Mouse (Mus musculus) midbrain, embryonic 14.5 days (tissue): Measurements from ENCODE around the gene Etfbkmt. TPM values are rescaled to one million over a fixed set of nuclear protein-coding genes. Genes with fewer than 3 reads are reported as not detected.

ENCODE experiments used
- ATAC-seq: fragments of 200-750 bp; cut with Nextera tagmentation; 2 replicates; pipeline ENCODE4 v1.8.0; 2017; ENCODE audit warnings: moderate number of reproducible peaks, moderate library complexity; ENCODE audit not compliant: low FRiP score, low TSS enrichment
- DNase-seq: peaks from one replicate; pipeline ENCODE4 v3.0.0-alpha.2; 2015
- H3K27ac ChIP-seq: fragments of 300-500 bp; sonication (generic); replicated peaks from 2 replicates; pipeline ENCODE4 v1.5.1; 2014; ENCODE audit warnings: mild to moderate bottlenecking, low read depth, low read length, moderate library complexity
- H3K27me3 ChIP-seq: fragments of 300-500 bp; sonication (generic); 2 replicates; pipeline ENCODE4 v1.6.1; 2014; ENCODE audit warnings: low read length, control low read depth, mixed read lengths; ENCODE audit not compliant: control insufficient read depth, insufficient read depth
- H3K36me3 ChIP-seq: fragments of 300-500 bp; sonication (generic); 2 replicates; pipeline ENCODE4 v1.6.1; 2014; ENCODE audit warnings: low read length, control low read depth; ENCODE audit not compliant: control insufficient read depth, insufficient read depth
- H3K4me1 ChIP-seq: fragments of 300-500 bp; sonication (generic); 2 replicates; pipeline ENCODE4 v1.6.1; 2014; ENCODE audit warnings: mild to moderate bottlenecking, antibody characterized with exemption, low read length, control low read depth; ENCODE audit not compliant: control insufficient read depth, insufficient read depth
- H3K4me2 ChIP-seq: fragments of 300-500 bp; sonication (generic); 2 replicates; pipeline ENCODE4 v1.6.1; 2014; ENCODE audit warnings: mild to moderate bottlenecking, low read length, moderate library complexity
- H3K4me3 ChIP-seq: fragments of 300-500 bp; sonication (generic); replicated peaks from 2 replicates; pipeline ENCODE4 v1.5.1; 2014; ENCODE audit warnings: low read depth, low read length
- H3K9ac ChIP-seq: fragments of 300-500 bp; sonication (generic); replicated peaks from 2 replicates; pipeline ENCODE4 v1.6.1; 2014; ENCODE audit warnings: mild to moderate bottlenecking, low read length, moderate library complexity
- H3K9me3 ChIP-seq: fragments of 300-500 bp; sonication (generic); 2 replicates; pipeline ENCODE4 v1.6.1; 2016; ENCODE audit warnings: low read length, control low read depth, mixed read lengths; ENCODE audit not compliant: control insufficient read depth
- WGBS: fragments of 180-500 bp; shearing (Covaris S2); extraction: QIAGEN DNeasy Blood & Tissue Kit; methylation state at CpG from one replicate; pipeline ENCODE4 v1.1.7; 2014; 5-methylcytosine and 5-hydroxymethylcytosine counted together
- polyA plus RNA-seq: library from polyadenylated mRNA; unstranded; fragments of >200 nt; fragmentation: Nextera tagmentation; extraction: Ambion mirVana; gene quantifications from 2 replicates; pipeline ENCODE4 v1.2.1, GENCODE M21; 2014

The Etfbkmt gene
- polyA plus RNA-seq, 1 experiment from 2014 or later = 6.0 TPM

DNA sequence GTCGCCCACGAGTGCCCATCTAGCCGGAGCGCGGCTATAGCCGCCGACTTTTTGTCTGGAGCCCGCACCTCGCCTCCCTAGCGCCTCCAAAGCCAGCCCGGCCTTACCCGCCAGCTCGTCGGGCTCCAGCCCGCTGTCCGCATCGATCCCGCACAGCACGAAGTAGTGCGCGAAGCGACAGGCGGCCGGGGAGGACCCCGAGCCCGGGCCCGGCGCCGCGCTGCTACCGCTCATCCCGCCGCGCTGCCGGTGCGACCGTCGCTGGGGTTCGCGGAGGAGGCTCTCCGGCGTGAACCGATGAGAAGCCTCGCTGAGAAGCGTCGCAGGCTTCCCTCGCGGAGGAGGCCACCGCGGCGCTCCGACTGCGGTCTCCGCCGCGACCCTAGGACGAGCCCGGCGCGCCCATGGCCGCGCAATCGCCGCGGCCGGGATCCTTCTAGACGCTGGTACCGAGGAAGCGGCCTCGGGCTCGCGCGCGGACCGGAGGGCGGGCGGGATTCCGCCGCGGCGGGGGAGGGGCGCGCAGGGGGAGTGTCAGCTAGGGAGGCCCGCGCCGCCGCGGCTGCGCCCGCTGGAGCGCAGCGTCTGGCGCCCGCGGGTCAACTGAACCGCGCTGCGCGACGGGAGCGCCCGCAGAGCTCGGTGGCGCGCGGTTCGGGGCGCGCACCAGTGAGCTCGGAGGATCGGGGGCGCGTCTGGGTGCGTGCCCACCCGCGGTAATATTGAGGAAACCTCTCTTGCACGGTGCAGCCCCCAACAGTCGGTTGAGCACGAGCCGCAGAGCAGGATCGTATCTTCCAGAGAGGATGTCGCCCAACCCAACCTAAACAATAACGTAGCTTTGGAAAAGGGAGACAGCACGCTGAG is 38.3 kb upstream of the Etfbkmt start, which contains the start of gene Dennd5b:
Dennd5b (minus strand) TSS at position 605 of the 867 bp plus-strand sequence.
- under 1% methylated on average over 115 of the region's 124 CpGs for WGBS
- H3K4me2 ChIP-seq = peak within 1 kb of the TSS; percentile 68
- no peaks in the 10 kb centered on the region for H3K27me3 ChIP-seq
- peak within 1 kb of the TSS; percentile 97 for H3K9ac ChIP-seq
- peak within 1 kb of the TSS; percentile 96 for H3K4me3 ChIP-seq
- peak; percentile 94 for ATAC-seq
- peak within 1 kb of the TSS; percentile 99 for H3K27ac ChIP-seq
- H3K36me3 ChIP-seq = no peaks in the 10 kb centered on the region
- no peaks in the 10 kb centered on the region for H3K9me3 ChIP-seq
- H3K4me1 ChIP-seq = peaks cover 10% of the 10 kb centered on the region
- peak; percentile 96 for DNase-seq

DNA sequence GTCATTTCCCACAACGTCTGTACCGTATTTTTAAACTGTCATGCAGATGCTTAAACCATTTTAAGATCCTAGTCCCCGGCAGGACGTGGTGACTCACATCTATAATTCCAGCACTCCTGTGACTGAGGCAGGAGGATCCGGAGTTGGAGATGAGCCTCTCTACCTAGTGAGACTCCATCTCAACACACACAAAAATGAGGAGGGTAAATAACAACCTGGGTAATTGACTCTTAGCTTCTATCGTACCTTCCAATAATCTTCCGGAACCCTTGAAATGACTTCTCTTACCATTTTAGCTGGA is 37.8 kb upstream of the Etfbkmt start:
- Histone ChIP-seq H3K9me3 (no peaks in the 10 kb centered on the region), H3K9ac (peak overlapping the region; percentile 97), H3K27ac (peak overlapping the region; percentile 99), H3K4me3 (peak overlapping the region; percentile 96), H3K36me3 (no peaks in the 10 kb centered on the region), H3K27me3 (no peaks in the 10 kb centered on the region), H3K4me1 (peaks cover 10% of the 10 kb centered on the region), H3K4me2 (peak overlapping the region; percentile 68)
- no peak for DNase-seq
- WGBS = 10% methylated on average over 7 of the region's 7 CpGs
- ATAC-seq = peak; percentile 35; the same call in 1 of the 2 replicates

DNA sequence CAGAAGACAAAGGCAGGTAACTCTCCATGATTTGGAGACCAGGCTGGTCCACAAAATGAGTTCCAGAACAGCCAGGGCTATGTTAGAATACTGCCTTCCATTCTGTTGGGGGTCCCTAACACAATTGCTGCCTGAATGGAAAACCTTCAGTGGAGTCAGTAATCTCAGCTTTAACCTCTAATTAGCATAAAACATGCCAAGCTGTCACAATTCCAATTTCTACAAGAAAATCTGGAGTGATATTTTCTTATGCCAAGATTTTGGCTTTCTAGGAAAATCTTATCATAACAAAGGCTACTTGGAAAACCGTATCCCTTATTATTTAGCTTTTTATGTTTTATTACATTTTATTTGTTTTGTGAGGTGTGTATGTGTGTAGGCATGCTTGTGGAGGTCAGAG is 36.2 kb upstream of the Etfbkmt start:
- H3K27me3 ChIP-seq = no peaks in the 10 kb centered on the region
- no peaks in the 10 kb centered on the region for H3K9me3 ChIP-seq
- H3K27ac ChIP-seq = no peak overlapping the region
- WGBS = 97% methylated on average over 1 of the region's 1 CpGs
- no peak for ATAC-seq
- H3K4me3 ChIP-seq = no peak overlapping the region
- no peaks in the 10 kb centered on the region for H3K36me3 ChIP-seq
- no peak overlapping the region for H3K4me2 ChIP-seq
- no peak overlapping the region for H3K9ac ChIP-seq
- peaks cover 10% of the 10 kb centered on the region for H3K4me1 ChIP-seq
- DNase-seq = no peak

DNA sequence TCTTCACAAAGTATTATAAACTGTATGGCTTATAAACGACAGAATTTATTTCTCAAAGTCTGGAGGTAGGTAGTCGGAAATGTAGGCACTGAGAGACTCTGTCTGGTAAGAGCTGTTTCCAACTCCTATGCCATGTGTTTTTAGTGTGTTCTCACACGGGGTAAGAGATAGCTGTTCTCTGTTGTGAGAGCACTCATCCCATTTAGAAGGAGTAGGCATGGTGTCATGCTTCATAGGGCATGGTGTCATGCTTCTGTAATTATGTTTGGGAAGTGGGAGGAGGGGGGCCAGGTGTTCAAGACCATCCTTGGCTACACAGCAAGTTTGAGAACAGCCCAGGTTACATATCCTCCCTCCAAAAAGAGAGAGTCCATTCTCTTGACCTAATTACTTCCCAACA is 32.0 kb upstream of the Etfbkmt start:
- no peaks in the 10 kb centered on the region for H3K27me3 ChIP-seq
- no peak overlapping the region for H3K4me2 ChIP-seq
- H3K9ac ChIP-seq = no peak overlapping the region
- DNase-seq (no peak), ATAC-seq (no peak)
- H3K27ac ChIP-seq = no peak overlapping the region
- no peaks in the 10 kb centered on the region for H3K4me1 ChIP-seq
- H3K9me3 ChIP-seq = no peaks in the 10 kb centered on the region
- H3K4me3 ChIP-seq = no peak overlapping the region
- no peaks in the 10 kb centered on the region for H3K36me3 ChIP-seq
- WGBS = 78% methylated on average over 3 of the region's 3 CpGs

DNA sequence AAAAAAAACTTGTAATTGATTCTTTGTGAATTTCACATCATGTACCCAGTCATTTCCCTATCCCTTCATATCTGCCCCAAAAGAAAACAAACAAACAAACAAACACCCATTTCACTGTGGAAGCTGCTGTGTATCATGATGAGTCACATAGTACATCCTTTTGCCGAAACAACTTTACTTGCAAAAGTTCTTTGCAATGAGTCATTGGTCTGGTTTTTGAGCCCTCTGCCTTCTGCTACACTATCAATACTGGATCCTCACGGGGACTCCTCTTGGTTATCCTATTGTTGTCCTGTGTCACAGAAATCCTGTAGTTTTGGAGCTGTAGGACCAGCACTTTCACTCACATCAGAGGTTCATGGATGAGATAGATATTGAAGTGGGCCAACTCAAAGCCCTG is 30.7 kb upstream of the Etfbkmt start:
- H3K27me3 ChIP-seq = no peaks in the 10 kb centered on the region
- H3K4me2 ChIP-seq = no peak overlapping the region
- no peak overlapping the region for H3K27ac ChIP-seq
- H3K4me3 ChIP-seq = no peak overlapping the region
- no peaks in the 10 kb centered on the region for H3K9me3 ChIP-seq
- no peak for ATAC-seq
- no peaks in the 10 kb centered on the region for H3K4me1 ChIP-seq
- no peaks in the 10 kb centered on the region for H3K36me3 ChIP-seq
- no peak for DNase-seq
- no peak overlapping the region for H3K9ac ChIP-seq
- 78% methylated on average over 2 of the region's 2 CpGs for WGBS

DNA sequence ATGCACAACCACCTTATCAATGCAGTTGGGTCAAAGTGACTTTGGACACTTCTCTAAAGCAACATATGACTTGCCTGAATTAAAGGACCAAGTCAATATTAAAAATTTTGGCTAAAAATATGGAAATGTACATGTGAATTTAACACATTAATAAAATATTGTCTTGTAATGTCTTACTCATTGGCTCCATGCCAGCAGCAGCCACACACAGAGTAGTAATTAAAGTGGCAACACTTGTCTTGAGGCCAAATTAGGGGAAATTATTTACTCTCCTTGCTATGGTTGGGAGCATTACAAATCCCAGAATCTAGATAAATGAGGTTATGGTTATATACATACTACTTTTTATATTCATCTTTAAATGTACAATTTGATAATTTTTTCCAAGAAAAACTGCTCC is 22.7 kb upstream of the Etfbkmt start:
- no peak overlapping the region for H3K9ac ChIP-seq
- H3K4me1 ChIP-seq = no peaks in the 10 kb centered on the region
- no peaks in the 10 kb centered on the region for H3K36me3 ChIP-seq
- no peak overlapping the region for H3K27ac ChIP-seq
- H3K9me3 ChIP-seq = no peaks in the 10 kb centered on the region
- DNase-seq = no peak
- H3K4me2 ChIP-seq = no peak overlapping the region
- no peak for ATAC-seq
- no peak overlapping the region for H3K4me3 ChIP-seq
- no peaks in the 10 kb centered on the region for H3K27me3 ChIP-seq

DNA sequence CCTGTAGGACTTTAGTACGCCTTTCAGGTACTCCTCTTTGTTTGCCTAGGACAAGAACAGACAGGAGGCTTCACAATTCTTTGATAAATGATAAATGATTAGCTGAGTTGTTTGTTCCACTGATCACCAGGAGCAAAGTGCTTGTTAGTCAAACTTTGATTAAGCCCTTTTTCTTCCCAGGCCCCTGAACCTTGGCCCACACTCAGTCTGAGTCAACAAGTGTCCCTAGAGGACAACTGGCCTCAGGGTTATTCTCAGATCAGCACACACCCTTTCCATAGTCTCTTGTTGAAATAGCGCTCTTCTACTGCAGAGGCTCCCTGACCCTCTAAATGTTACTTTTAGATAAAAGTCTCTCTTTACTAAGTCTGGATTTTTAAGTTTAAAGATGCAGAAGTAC is 20.7 kb upstream of the Etfbkmt start:
- no peaks in the 10 kb centered on the region for H3K4me1 ChIP-seq
- no peaks in the 10 kb centered on the region for H3K27me3 ChIP-seq
- WGBS = 75% methylated on average over 2 of the region's 2 CpGs
- H3K4me2 ChIP-seq = no peak overlapping the region
- no peak overlapping the region for H3K4me3 ChIP-seq
- ATAC-seq (no peak), DNase-seq (no peak)
- H3K9ac ChIP-seq = no peak overlapping the region
- no peak overlapping the region for H3K27ac ChIP-seq
- H3K9me3 ChIP-seq = no peaks in the 10 kb centered on the region
- no peaks in the 10 kb centered on the region for H3K36me3 ChIP-seq

DNA sequence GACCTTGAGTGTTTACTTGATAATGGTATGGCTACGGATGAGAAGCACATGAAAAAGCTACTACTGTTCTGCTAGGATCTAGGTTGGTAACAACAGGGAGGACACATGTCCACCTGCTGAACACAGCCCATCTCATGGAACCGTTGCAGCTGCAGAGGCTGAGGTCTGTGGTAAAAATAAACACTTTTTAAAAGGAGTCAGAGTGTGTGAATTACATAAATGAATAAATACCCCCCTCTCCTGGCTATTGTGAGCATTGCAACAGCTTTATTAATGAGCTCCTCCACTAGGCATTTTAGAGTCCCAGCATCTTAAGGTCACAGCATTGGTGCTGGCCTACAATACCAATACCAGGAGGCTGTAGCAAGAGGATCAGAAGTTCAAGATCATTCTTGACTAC is 19.8 kb upstream of the Etfbkmt start:
- Histone ChIP-seq H3K27me3 (no peaks in the 10 kb centered on the region), H3K9ac (no peak overlapping the region), H3K4me1 (no peaks in the 10 kb centered on the region), H3K36me3 (no peaks in the 10 kb centered on the region), H3K4me3 (no peak overlapping the region), H3K27ac (no peak overlapping the region), H3K4me2 (no peak overlapping the region), H3K9me3 (no peaks in the 10 kb centered on the region)
- 0 out of 2 replicates have a peak, but pooled peaks have one; percentile 17 for ATAC-seq
- 47% methylated on average over 2 of the region's 2 CpGs for WGBS
- peak; percentile 92 for DNase-seq

DNA sequence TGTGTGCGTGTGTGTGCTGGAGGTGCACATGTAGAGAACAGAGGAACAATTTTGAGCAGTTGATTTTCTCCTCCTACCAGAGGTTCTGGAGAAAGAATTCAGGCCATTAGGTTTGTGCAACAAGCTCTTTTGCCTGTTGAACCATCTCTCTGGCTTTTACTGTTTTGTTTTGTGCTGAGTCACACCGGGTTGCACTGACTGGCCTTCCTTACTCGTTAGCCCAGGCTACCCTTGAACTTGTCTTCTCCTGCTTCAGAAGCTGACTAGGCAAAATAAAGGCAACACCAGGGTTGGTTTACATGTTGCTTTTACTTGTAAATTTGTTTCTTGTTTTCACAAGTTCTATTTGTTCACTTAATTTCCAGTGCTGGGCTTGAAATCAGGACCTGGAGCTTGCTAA is 16.6 kb upstream of the Etfbkmt start:
- no peak overlapping the region for H3K27ac ChIP-seq
- H3K27me3 ChIP-seq = no peaks in the 10 kb centered on the region
- no peak for ATAC-seq
- H3K4me3 ChIP-seq = no peak overlapping the region
- no peaks in the 10 kb centered on the region for H3K9me3 ChIP-seq
- H3K9ac ChIP-seq = no peak overlapping the region
- H3K36me3 ChIP-seq = no peaks in the 10 kb centered on the region
- WGBS = 86% methylated on average over 3 of the region's 3 CpGs
- no peak overlapping the region for H3K4me2 ChIP-seq
- no peak for DNase-seq
- H3K4me1 ChIP-seq = no peaks in the 10 kb centered on the region
